In the genomic region with DNA sequence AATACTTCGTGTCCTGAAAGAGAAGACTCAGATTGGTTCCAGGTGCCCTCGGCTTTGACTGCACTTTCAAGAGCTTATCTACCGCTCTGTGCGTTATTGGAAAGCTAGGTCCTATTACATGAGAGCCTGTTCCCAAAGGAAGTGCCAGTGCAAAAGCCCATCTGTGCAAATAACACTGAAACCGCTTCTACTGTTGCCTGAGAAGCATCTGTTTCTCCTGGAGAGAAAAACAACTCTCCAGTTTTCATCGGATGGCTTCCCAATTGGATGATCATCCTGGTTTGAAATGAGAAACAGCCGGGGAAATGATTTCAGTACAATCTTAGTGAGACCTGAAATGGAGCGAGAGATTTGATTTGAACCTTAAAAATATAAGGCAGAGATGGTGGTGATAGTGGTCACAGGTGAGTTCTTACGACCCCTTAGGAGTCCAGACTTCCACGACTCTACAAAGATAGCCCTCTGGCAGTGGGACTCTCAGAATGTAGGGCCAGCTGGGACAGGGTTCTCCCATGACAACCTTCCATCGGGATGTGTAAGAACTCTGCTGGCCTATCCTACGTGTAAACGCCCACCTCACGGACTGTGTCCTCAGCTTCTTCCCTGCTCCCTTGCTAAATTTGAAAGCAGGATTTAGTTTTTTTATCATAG, we compare ENCODE assay signal across 12 mouse cellular contexts.
DNase-seq lines count a peak whose midpoint lies in the region; ATAC-seq and TF ChIP-seq lines count a peak whose summit lies in the region.
"Had no signal": no experiment of that assay in that cellular context is flagged by ENCODE, and none has a peak within 500 bp of the region (broad histone marks: within the 10 kb centered on the region; RNA-seq: fewer than 3 reads in every experiment).

No protein-coding gene starts in this region.

- peak overlapping the region; percentile 27; the same call in 1 of the 2 replicates for H3K27ac ChIP-seq in hindbrain, embryonic 13.5 days
- H3K27ac ChIP-seq in hindbrain, embryonic 11.5 days (ENCODE audit: low read depth, low read length): no peak overlapping the region
- H3K27ac ChIP-seq in embryonic facial prominence, embryonic 12.5 days: 0 out of 2 replicates have a peak overlapping the region, but pooled peaks have one; percentile 19
- H3K27ac ChIP-seq: kidney, embryonic 15.5 days had no signal

- TF ChIP-seq CTCF in brain, embryonic 14.5 days (IDR thresholded peaks at IDR 0.05; ENCODE audit: borderline replicate concordance, extremely low read depth, insufficient read depth, insufficient read length): no peak

- no peak overlapping the region for H3K9ac ChIP-seq in hindbrain, embryonic 13.5 days
- H3K9ac ChIP-seq in hindbrain, embryonic 11.5 days (ENCODE audit: low read depth, low read length): no peak overlapping the region
- no peak overlapping the region for H3K9ac ChIP-seq in embryonic facial prominence, embryonic 12.5 days
- H3K9ac ChIP-seq: kidney, embryonic 15.5 days had no signal

- no peaks in the 10 kb centered on the region for H3K9me3 ChIP-seq in hindbrain, embryonic 13.5 days
- H3K9me3 ChIP-seq in hindbrain, embryonic 11.5 days (ENCODE audit: control insufficient read depth, low read length): no peaks in the 10 kb centered on the region
- no peaks in the 10 kb centered on the region for H3K9me3 ChIP-seq in embryonic facial prominence, embryonic 12.5 days
- H3K9me3 ChIP-seq: kidney, embryonic 15.5 days had no signal

- no peak overlapping the region for H3K4me3 ChIP-seq in hindbrain, embryonic 13.5 days
- H3K4me3 ChIP-seq in hindbrain, embryonic 11.5 days (ENCODE audit: low read depth, low read length): no peak overlapping the region
- H3K4me3 ChIP-seq in embryonic facial prominence, embryonic 12.5 days: no peak overlapping the region
- H3K4me3 ChIP-seq: erythroblast, embryonic 14.5 days; kidney, embryonic 15.5 days had no signal

- peaks cover 4% of the 10 kb centered on the region; the same call in 1 of the 2 replicates for H3K4me1 ChIP-seq in hindbrain, embryonic 13.5 days (replicated peaks)
- no peaks in the 10 kb centered on the region for H3K4me1 ChIP-seq in hindbrain, embryonic 11.5 days (replicated peaks; ENCODE audit: control insufficient read depth, insufficient read depth, low read length)
- H3K4me1 ChIP-seq in embryonic facial prominence, embryonic 12.5 days: peaks cover 13% of the 10 kb centered on the region; the same call in 1 of the 2 replicates
- H3K4me1 ChIP-seq: kidney, embryonic 15.5 days had no signal

- 60% methylated on average over 14 of the region's 14 CpGs for WGBS in hindbrain, embryonic 13.5 days
- WGBS in hindbrain, embryonic 11.5 days: 60% methylated on average over 14 of the region's 14 CpGs
- 35% methylated on average over 14 of the region's 14 CpGs for WGBS in embryonic facial prominence, embryonic 12.5 days

- ATAC-seq in hindbrain, embryonic 13.5 days (ENCODE audit: low FRiP score): no peak
- ATAC-seq in hindbrain, embryonic 11.5 days (ENCODE audit: low FRiP score): no peak
- no peak for ATAC-seq in embryonic facial prominence, embryonic 12.5 days (ENCODE audit: insufficient number of reproducible peaks, insufficient read depth, low FRiP score, low TSS enrichment)
- ATAC-seq: lung, postnatal 0 days had no signal

- H3K4me2 ChIP-seq in hindbrain, embryonic 13.5 days: no peak overlapping the region
- H3K4me2 ChIP-seq in hindbrain, embryonic 11.5 days (replicated peaks; ENCODE audit: low read depth, low read length): no peak overlapping the region
- no peak overlapping the region for H3K4me2 ChIP-seq in embryonic facial prominence, embryonic 12.5 days (replicated peaks)
- H3K4me2 ChIP-seq: kidney, embryonic 15.5 days had no signal

- DNase-seq in hindbrain, embryonic 11.5 days (ENCODE audit: low spot score): no peak
- DNase-seq in brain, embryonic 14.5 days (ENCODE audit: low read depth): peak; percentile 68
- DNase-seq in cerebellum, adult 18-20 months: peak; percentile 58 to 68
- DNase-seq in heart, adult 8-10 months (ENCODE audit: low spot score): no peak
- no peak for DNase-seq in gastrocnemius, postnatal 25 days
- no peak for DNase-seq in left cerebral cortex, adult 9 months (ENCODE audit: low spot score in 2 of 2)
- DNase-seq: heart, postnatal 14 days had no signal

- no peak for TF ChIP-seq POLR2A in brain, embryonic 14.5 days (IDR thresholded peaks at IDR 0.05; ENCODE audit: borderline replicate concordance, extremely low read depth, insufficient read depth, insufficient read length, poor library complexity, severe bottlenecking)

- peaks cover 5% of the 10 kb centered on the region; the same call in 1 of the 2 replicates for H3K36me3 ChIP-seq in hindbrain, embryonic 13.5 days
- no peaks in the 10 kb centered on the region for H3K36me3 ChIP-seq in hindbrain, embryonic 11.5 days (ENCODE audit: control insufficient read depth, insufficient read depth, low read length)
- H3K36me3 ChIP-seq in embryonic facial prominence, embryonic 12.5 days: no peaks in the 10 kb centered on the region
- H3K36me3 ChIP-seq: kidney, embryonic 15.5 days had no signal

- no peaks in the 10 kb centered on the region for H3K27me3 ChIP-seq in hindbrain, embryonic 13.5 days
- H3K27me3 ChIP-seq in hindbrain, embryonic 11.5 days (ENCODE audit: control insufficient read depth, insufficient read depth, low read length): no peaks in the 10 kb centered on the region
- no peaks in the 10 kb centered on the region for H3K27me3 ChIP-seq in embryonic facial prominence, embryonic 12.5 days
- H3K27me3 ChIP-seq: kidney, embryonic 15.5 days had no signal

Comparison
In these comparisons a context has a peak if more than half of its experiments do, and no peak if none do; other contexts are left out.
1. DNase-seq: peak in brain, embryonic 14.5 days (single experiment) and cerebellum, adult 18-20 months (2 of 2); none in hindbrain, embryonic 11.5 days (single experiment), heart, adult 8-10 months (single experiment), gastrocnemius, postnatal 25 days (single experiment) and left cerebral cortex, adult 9 months (0 of 2).